Mouse (Mus musculus): Measurements from ENCODE around the gene Emc4. TPM values are rescaled to one million over a fixed set of nuclear protein-coding genes. Genes with fewer than 3 reads are reported as not detected.

Emc4 gene
- total RNA-seq (2021) = 89.3 and 92.2 TPM in 2 replicates
- long read RNA-seq, transcript Emc4-201 (5 exons, 983 nt) = major isoform, 51 of 56 reads
- long read RNA-seq, partial matches to known transcripts = 3 of 56 reads
- long read RNA-seq, other reads (novel, unspliced or antisense) = 2 of 56 reads

- DNase-seq = peak; percentile 92
Measured at GRCm38 (mm10) chr2:112367726-112368673, at the start of gene Emc4. Gene Emc4, minus strand, starts transcription at chr2:112368027.

GRCm38 (mm10) chr2:112407030-112407429 lies 39.2 kb upstream of the Emc4 start:
- DNase-seq = no peak

GRCm38 (mm10) chr2:112396649-112397048 lies 28.8 kb upstream of the Emc4 start:
- DNase-seq = no peak

GRCm38 (mm10) chr2:112393958-112394357 lies 26.1 kb upstream of the Emc4 start:
- DNase-seq = no peak

GRCm38 (mm10) chr2:112392689-112393088 lies 24.9 kb upstream of the Emc4 start:
- DNase-seq = no peak

GRCm38 (mm10) chr2:112391346-112392000 lies 23.6 kb upstream of the Emc4 start:
- no peak for DNase-seq

GRCm38 (mm10) chr2:112390843-112391242 lies 23.0 kb upstream of the Emc4 start:
- no peak for DNase-seq

- DNase-seq = no peak
Measured at GRCm38 (mm10) chr2:112381219-112381618, 13.4 kb upstream of the Emc4 start.

- DNase-seq = no peak
Measured at GRCm38 (mm10) chr2:112380131-112380530, 12.3 kb upstream of the Emc4 start.

GRCm38 (mm10) chr2:112378973-112379898 lies 11.4 kb upstream of the Emc4 start, which contains the start of gene Katnbl1:
Gene Katnbl1, plus strand, starts transcription at chr2:112379211.
- peak; percentile 98 for DNase-seq

GRCm38 (mm10) chr2:112374610-112375009 lies 6.8 kb upstream of the Emc4 start:
- no peak for DNase-seq

- no peak for DNase-seq
Measured at GRCm38 (mm10) chr2:112373141-112373540, 5.3 kb upstream of the Emc4 start.

- DNase-seq = no peak
Measured at GRCm38 (mm10) chr2:112369941-112370340, 2.1 kb upstream of the Emc4 start.

- DNase-seq = no peak
Measured at GRCm38 (mm10) chr2:112367222-112367621, 605 bp downstream of the Emc4 start.

GRCm38 (mm10) chr2:112360781-112361169 lies 7.1 kb downstream of the Emc4 start:
- no peak for DNase-seq

GRCm38 (mm10) chr2:112360012-112360780 lies 7.6 kb downstream of the Emc4 start:
- no peak for DNase-seq

GRCm38 (mm10) chr2:112359611-112360010 lies 8.2 kb downstream of the Emc4 start:
- no peak for DNase-seq

GRCm38 (mm10) chr2:112353685-112354455 lies 14.0 kb downstream of the Emc4 start:
- DNase-seq = no peak

- no peak for DNase-seq
Measured at GRCm38 (mm10) chr2:112348246-112348645, 19.6 kb downstream of the Emc4 start.

GRCm38 (mm10) chr2:112341117-112341516 lies 26.7 kb downstream of the Emc4 start:
- peak; percentile 15 for DNase-seq

Data from adrenal gland, postnatal 25 days (tissue).